Mouse (Mus musculus) E14TG2a.4 (cell line): Measurements from ENCODE around the gene Ebpl.
A peak's percentile ranks its signal among the peaks of the same experiment; 100 is the strongest.

ENCODE experiments used
- H3K27me3 ChIP-seq: 2 replicates; pipeline ENCODE4 v1.6.1; 2014; ENCODE audit warnings: low read length, control low read depth; ENCODE audit not compliant: insufficient read depth
- H3K36me3 ChIP-seq: 2 replicates; pipeline ENCODE4 v1.6.1; 2014; ENCODE audit warnings: low read length, control low read depth; ENCODE audit not compliant: insufficient read depth
- H3K4me1 ChIP-seq: replicated peaks from 2 replicates; pipeline ENCODE4 v1.6.1; 2014; ENCODE audit warnings: low read depth, low read length, control low read depth
- H3K4me3 ChIP-seq: replicated peaks from 2 replicates; pipeline ENCODE4 v1.5.1; 2014; ENCODE audit warnings: mild to moderate bottlenecking, low read length
- H3K9me3 ChIP-seq: 2 replicates; pipeline ENCODE4 v1.6.1; 2014; ENCODE audit warnings: low read length, control low read depth
- CTCF ChIP-seq: conservative IDR thresholded peaks from 2 replicates; pipeline ENCODE4 v1.5.1; 2014; ENCODE audit warnings: low read length
- NANOG ChIP-seq: IDR thresholded peaks from 2 replicates; pipeline ENCODE4 v1.6.1; 2014; ENCODE audit warnings: borderline replicate concordance, low read length, mixed read lengths
- POU5F1 ChIP-seq: IDR thresholded peaks from 2 replicates; pipeline ENCODE4 v1.6.1; 2014; ENCODE audit warnings: low read length, borderline replicate concordance

Gene Ebpl

GRCm38 (mm10) chr14:61363734-61364133 lies 3.5 kb upstream of the Ebpl start:
- peaks cover 37% of the 10 kb centered on the region for H3K36me3 ChIP-seq
- H3K9me3 ChIP-seq, result no peaks in the 10 kb centered on the region
- H3K4me3 ChIP-seq, result no peak overlapping the region
- H3K27me3 ChIP-seq, result no peaks in the 10 kb centered on the region
- no peak for TF ChIP-seq CTCF
- peaks cover 19% of the 10 kb centered on the region for H3K4me1 ChIP-seq

- H3K9me3 ChIP-seq, result no peaks in the 10 kb centered on the region
- H3K4me3 ChIP-seq, result no peak overlapping the region
- no peaks in the 10 kb centered on the region for H3K27me3 ChIP-seq
- H3K4me1 ChIP-seq, result peaks cover 24% of the 10 kb centered on the region
- H3K36me3 ChIP-seq, result peaks cover 27% of the 10 kb centered on the region
- TF ChIP-seq CTCF, result no peak
- no peak for TF ChIP-seq POU5F1
- TF ChIP-seq NANOG, result no peak
Observed at GRCm38 (mm10) chr14:61362268-61362667, 2.0 kb upstream of the Ebpl start.

GRCm38 (mm10) chr14:61360981-61361511 lies 807 bp upstream of the Ebpl start:
- TF ChIP-seq POU5F1 (no peak), CTCF (no peak), NANOG (no peak)
- Histone ChIP-seq H3K4me1 (peaks cover 31% of the 10 kb centered on the region), H3K9me3 (no peaks in the 10 kb centered on the region), H3K27me3 (no peaks in the 10 kb centered on the region), H3K36me3 (peaks cover 25% of the 10 kb centered on the region), H3K4me3 (peak overlapping the region; percentile 86)

GRCm38 (mm10) chr14:61354251-61355235 lies 5.7 kb downstream of the Ebpl start:
- Histone ChIP-seq H3K4me3 (no peak overlapping the region), H3K4me1 (peaks cover 40% of the 10 kb centered on the region)
- no peak for TF ChIP-seq POU5F1
- no peak for TF ChIP-seq NANOG
- TF ChIP-seq CTCF, result no peak

GRCm38 (mm10) chr14:61350808-61351207 lies 9.4 kb downstream of the Ebpl start:
- Histone ChIP-seq H3K4me3 (no peak overlapping the region), H3K36me3 (peaks cover 16% of the 10 kb centered on the region; the same call in 1 of the 2 replicates), H3K9me3 (no peaks in the 10 kb centered on the region), H3K4me1 (peaks cover 23% of the 10 kb centered on the region), H3K27me3 (no peaks in the 10 kb centered on the region)
- TF ChIP-seq NANOG (no peak), CTCF (no peak), POU5F1 (no peak)

More at GRCm38 (mm10) chr14:61354251-61355235, 5.7 kb downstream of the Ebpl start:
- Histone ChIP-seq H3K9me3 (no peaks in the 10 kb centered on the region), H3K36me3 (peaks cover 22% of the 10 kb centered on the region; the same call in 1 of the 2 replicates), H3K27me3 (no peaks in the 10 kb centered on the region)

GRCm38 (mm10) chr14:61349876-61350275 lies 10.4 kb downstream of the Ebpl start:
- Histone ChIP-seq H3K36me3 (peaks cover 7% of the 10 kb centered on the region; the same call in 1 of the 2 replicates), H3K4me1 (peaks cover 19% of the 10 kb centered on the region), H3K27me3 (no peaks in the 10 kb centered on the region), H3K4me3 (no peak overlapping the region), H3K9me3 (no peaks in the 10 kb centered on the region)
- TF ChIP-seq NANOG, result no peak
- no peak for TF ChIP-seq CTCF
- TF ChIP-seq POU5F1, result no peak

GRCm38 (mm10) chr14:61346827-61347698 lies 13.2 kb downstream of the Ebpl start:
- no peak overlapping the region for H3K4me3 ChIP-seq
- H3K4me1 ChIP-seq, result peaks cover 22% of the 10 kb centered on the region
- peaks cover 5% of the 10 kb centered on the region; the same call in 1 of the 2 replicates for H3K36me3 ChIP-seq
- no peaks in the 10 kb centered on the region for H3K9me3 ChIP-seq
- H3K27me3 ChIP-seq, result no peaks in the 10 kb centered on the region
- TF ChIP-seq NANOG (no peak), CTCF (no peak), POU5F1 (no peak)

- Histone ChIP-seq H3K4me1 (peaks cover 31% of the 10 kb centered on the region), H3K36me3 (no peaks in the 10 kb centered on the region; the same call in 1 of the 2 replicates)
Observed at GRCm38 (mm10) chr14:61344590-61344989, 15.6 kb downstream of the Ebpl start.

More at GRCm38 (mm10) chr14:61344590-61344989, 15.6 kb downstream of the Ebpl start:
- peak overlapping the region; percentile 14; the same call in 1 of the 2 replicates for H3K4me3 ChIP-seq
- H3K27me3 ChIP-seq, result no peaks in the 10 kb centered on the region
- H3K9me3 ChIP-seq, result no peaks in the 10 kb centered on the region
- no peak for TF ChIP-seq NANOG
- TF ChIP-seq POU5F1, result no peak
- TF ChIP-seq CTCF, result no peak
